Mouse (Mus musculus): Measurements from ENCODE around the gene Rnase12. TPM values are rescaled to one million over a fixed set of nuclear protein-coding genes. Genes with fewer than 3 reads are reported as not detected.
A peak's percentile ranks its signal among the peaks of the same experiment; 100 is the strongest.
"Not testable (repeated sequence)": the region's sequence is repeated elsewhere in the genome, so short reads cannot be mapped to it uniquely, and the experiment has no call there.

Gene Rnase12
- total RNA-seq, 2 experiments from 2014 or later: 5.0 to 8.9 TPM

DNA sequence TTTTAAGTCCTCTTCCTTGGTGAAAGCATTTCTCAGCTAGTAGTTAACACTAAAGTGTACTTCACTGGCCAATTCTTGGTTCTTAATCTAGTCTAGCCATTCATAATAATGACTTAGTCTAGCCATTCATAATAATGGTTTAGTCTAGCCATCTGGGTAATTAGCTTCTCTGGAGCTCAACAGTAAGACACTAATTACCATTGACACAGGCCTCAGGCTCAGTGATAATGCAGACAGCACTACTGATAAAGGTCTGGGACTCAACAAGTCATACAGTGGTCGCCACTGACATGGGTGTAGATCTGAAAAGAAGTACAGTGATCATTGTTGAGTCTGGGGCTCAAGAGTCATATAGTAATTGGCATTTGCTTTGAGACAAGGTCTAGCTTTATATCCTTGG, 32.6 kb downstream of the Rnase12 start:
- no peak for ATAC-seq (replicated peaks; ENCODE audit: poor library complexity)

DNA sequence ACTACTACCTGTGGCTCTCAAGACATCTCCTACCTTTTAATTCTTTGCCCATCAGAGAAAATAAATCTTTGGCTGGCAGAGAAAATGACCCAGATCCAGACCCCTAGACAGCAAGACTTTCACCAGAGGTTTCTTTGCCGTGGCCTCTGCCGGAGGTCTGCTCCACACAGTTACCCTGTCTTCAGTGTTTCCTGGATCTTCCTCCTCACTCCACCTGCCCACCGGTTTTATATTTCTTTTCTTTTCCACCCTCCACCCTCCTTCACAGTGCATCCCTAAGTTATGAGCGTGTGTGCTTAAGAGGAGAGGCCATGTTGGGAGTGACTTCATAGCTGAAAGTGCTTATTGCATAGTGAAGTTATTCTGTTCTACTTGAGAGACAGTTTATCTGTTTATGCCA, 34.0 kb downstream of the Rnase12 start:
- no peak for ATAC-seq (replicated peaks; ENCODE audit: poor library complexity)

DNA sequence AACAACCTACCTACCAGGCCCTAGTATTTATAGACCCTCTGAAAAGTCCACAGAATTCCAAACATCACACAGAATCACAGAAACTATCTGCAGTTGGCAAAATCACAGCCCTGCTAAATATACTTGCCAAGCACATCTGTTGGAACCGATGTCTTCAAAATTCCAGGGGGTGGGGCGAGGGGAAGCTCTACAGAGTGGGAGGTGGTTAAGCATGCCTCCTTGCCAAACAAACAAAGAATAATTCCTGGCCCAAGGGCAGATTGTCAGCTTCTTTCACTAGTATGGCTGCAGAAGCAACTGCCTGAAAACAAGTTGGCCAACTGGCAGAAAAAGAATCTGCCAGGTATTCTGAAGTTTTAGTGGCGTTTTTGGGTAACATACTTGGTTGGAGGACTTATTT, 40.2 kb downstream of the Rnase12 start:
- no peak for ATAC-seq (replicated peaks; ENCODE audit: poor library complexity)

DNA sequence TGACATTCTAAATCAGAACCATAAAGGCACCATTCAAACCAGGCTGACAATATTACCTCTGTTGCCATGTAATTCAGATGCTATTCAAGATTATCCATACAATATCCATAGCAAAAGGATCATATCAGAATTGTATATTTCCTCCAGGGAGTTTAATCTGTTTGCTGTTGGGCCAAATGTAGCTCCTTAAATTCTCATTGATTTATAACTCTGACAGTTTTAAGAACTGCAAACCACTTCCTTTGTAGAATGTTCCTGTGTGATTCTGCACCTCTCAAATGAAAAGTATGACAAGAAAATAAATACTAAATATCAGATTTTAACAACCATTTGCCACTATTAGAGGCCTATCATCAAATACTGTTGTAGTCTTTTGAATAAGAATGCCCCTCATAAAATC, 41.7 kb downstream of the Rnase12 start:
- no peak for ATAC-seq (replicated peaks; ENCODE audit: poor library complexity)

DNA sequence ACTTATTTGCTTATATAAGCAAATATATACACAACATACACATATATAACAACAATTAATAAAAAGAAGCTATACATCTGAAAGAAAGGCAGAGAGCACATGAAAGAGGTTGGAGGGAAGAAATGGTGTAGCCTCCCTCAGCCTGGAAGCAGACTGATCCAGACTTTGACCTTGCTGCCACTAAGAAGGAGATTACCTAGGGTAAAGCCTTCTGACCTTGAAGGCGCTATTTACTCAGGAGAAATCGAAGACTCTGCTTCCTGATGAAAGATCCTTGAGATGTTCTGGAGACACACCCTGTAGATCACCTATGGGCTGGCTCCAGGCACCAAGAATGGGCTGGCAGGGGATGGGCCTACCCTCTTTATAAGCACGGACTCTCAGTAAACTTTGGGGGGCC, 42.7 kb downstream of the Rnase12 start:
- ATAC-seq (replicated peaks; ENCODE audit: poor library complexity): not testable (repeated sequence)

DNA sequence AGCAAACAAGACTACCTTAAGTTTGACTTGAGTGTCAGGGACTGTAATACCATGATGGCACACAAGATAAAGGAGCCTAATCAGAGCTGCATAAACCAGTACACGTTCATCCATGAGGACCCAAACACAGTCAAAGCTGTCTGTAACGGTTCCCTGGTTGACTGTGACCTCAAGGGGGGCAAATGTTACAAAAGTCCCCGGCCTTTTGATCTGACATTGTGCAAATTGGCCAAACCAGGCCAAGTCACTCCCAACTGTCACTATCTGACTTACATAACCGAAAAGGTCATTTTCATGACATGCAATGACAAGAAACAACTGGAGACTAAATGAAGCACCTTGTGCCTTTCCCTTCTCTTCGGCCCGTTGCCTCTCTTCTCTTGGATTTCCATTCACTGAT, 47.9 kb downstream of the Rnase12 start:
- ATAC-seq (replicated peaks; ENCODE audit: poor library complexity): peak; percentile 54

DNA sequence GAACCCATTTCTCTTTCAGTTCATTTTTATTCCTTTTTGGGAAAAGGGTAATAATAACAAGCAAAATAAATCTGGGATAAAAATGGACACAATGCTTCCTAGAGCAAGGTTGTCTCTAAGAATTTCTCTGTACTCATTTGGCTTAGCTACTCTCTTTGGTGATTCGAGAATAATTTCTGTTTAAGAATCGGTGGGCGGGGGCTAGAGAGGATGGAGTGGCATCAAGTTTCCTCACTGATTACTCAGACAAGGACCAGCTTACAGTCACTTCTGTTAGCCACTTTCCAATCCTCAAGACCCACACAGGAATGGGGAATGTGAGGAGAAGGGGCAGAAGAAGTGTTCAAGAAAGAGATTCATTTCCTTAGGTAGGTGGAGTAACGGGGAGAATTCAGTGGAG, 48.7 kb downstream of the Rnase12 start:
- no peak for ATAC-seq (replicated peaks; ENCODE audit: poor library complexity)

DNA sequence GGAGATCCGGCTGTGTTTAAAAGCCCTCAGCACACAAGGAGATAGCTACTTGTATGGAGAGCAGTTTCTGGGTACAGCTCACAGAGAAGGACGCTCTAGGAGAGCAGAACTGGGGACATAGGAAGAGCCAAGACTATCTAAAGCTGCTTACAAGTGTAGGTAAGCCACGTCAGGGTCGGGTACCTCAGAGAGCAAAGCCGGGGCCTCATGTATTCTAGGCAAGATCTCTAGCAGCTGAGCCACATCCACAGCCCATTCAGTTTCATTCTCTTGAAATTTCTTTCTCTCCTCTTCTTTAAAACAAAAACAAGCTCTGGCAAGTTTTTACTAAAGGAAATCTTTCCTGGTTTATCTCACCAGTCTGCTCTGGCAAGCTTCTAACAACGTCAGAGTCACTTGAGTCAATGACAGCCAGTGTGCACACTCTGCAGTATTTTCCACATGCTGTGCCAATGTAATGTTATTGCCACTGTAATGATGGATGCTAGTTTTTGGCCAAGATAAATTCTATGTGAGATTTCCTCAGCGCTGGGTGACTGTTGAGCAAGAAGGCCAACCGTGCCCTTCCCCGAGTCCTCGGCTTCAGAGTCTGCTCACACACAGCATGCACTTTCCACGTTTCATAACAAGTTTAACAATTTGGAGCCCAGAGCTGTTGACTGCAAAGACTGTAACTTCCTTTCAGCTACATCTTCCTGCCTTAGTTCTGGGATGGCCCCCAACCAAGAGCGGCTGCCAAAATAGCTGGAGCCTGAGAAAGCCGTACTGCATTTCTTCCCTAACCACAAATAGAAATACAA, 49.3 kb downstream of the Rnase12 start:
- peak; percentile 89 for ATAC-seq (replicated peaks; ENCODE audit: poor library complexity)

DNA sequence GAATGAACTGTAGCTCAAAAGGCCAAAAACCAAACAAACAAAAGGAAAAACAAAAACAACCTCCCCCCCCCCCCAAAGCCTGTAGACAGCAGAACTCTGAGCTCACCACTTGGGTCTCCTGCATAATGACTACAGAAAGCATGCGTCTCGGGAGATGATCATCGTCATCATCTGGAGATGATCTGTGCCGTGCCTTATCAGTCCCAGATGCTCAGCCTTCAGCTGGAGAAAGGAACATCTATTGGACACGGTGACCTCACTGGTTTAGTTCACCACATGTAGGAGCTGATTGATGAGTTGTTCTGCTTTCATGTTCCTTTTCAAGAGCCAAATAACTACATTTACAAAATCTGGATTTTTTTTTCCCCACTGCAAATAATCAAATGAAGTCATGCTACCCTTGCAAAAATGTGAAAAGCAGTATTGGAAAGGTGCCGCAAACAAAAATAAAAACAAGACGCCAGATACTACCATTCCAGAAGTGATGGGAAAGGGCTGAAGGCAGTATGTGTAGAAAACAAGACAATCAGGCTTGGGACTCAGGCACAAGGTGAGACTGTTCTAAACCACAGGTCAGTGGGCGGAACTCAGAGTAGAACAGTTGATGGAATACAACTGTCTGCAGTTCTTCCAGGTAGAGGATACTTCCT, 50.2 kb downstream of the Rnase12 start, which contains the start of gene Rnase10:
Rnase10 (plus strand) TSS at position 600 of the 650 bp plus-strand sequence.
- no peak for ATAC-seq (replicated peaks; ENCODE audit: poor library complexity)

Other genes starting within 250 kb of the Rnase12 start
- gene Ccnb1ip1, start 249.9 kb downstream of the Rnase12 start, total RNA-seq (2015): not detected in 2 replicates
- gene Ccnb1ip1, start 249.9 kb downstream of the Rnase12 start, total RNA-seq (2017): not detected in 2 replicates
- gene Parp2, start 249.8 kb downstream of the Rnase12 start, total RNA-seq (2015): 63.6 and 99.3 TPM in 2 replicates
- gene Parp2, start 249.8 kb downstream of the Rnase12 start, total RNA-seq (2017): 92.4 and 99.5 TPM in 2 replicates
- 32.3 and 37.7 TPM in 2 replicates for gene Tep1, start 187.1 kb downstream of the Rnase12 start, total RNA-seq (2015)
- gene Tep1, start 187.1 kb downstream of the Rnase12 start, total RNA-seq (2017): 8.4 and 21.0 TPM in 2 replicates
- gene Klhl33, start 160.2 kb downstream of the Rnase12 start, total RNA-seq (2015): 0.10 TPM in 1 of 2 replicates, not detected in the other
- gene Klhl33, start 160.2 kb downstream of the Rnase12 start, total RNA-seq (2017): 0.25 and 0.37 TPM in 2 replicates
- gene Osgep, start 132.8 kb downstream of the Rnase12 start, total RNA-seq (2015): 116 and 117 TPM in 2 replicates
- 117 and 125 TPM in 2 replicates for gene Osgep, start 132.8 kb downstream of the Rnase12 start, total RNA-seq (2017)
- gene Apex1, start 132.7 kb downstream of the Rnase12 start, total RNA-seq (2015): 246 and 285 TPM in 2 replicates
- gene Apex1, start 132.7 kb downstream of the Rnase12 start, total RNA-seq (2017): 189 and 223 TPM in 2 replicates
- 47.0 and 58.0 TPM in 2 replicates for gene Pip4p1, start 126.8 kb downstream of the Rnase12 start, total RNA-seq (2015)
- gene Pip4p1, start 126.8 kb downstream of the Rnase12 start, total RNA-seq (2017): 10.4 and 17.9 TPM in 2 replicates
- gene Pnp, start 126.6 kb downstream of the Rnase12 start, total RNA-seq (2015): 388 TPM in 2 replicates
- 201 and 203 TPM in 2 replicates for gene Pnp, start 126.6 kb downstream of the Rnase12 start, total RNA-seq (2017)
- gene Gm49342, start 113.1 kb downstream of the Rnase12 start, total RNA-seq (2015): 24.4 TPM in 1 of 2 replicates, not detected in the other
- gene Gm49342, start 113.1 kb downstream of the Rnase12 start, total RNA-seq (2017): 144 and 168 TPM in 2 replicates
- 11.0 and 16.1 TPM in 2 replicates for gene Pnp2, start 101.7 kb downstream of the Rnase12 start, total RNA-seq (2015)
- gene Pnp2, start 101.7 kb downstream of the Rnase12 start, total RNA-seq (2017): 6.0 and 8.1 TPM in 2 replicates
- 0.78 and 3.3 TPM in 2 replicates for gene Rnase10, start 49.9 kb downstream of the Rnase12 start, total RNA-seq (2015)
- 0.64 and 5.2 TPM in 2 replicates for gene Rnase10, start 49.9 kb downstream of the Rnase12 start, total RNA-seq (2017)
- gene Rnase9, start 15.8 kb downstream of the Rnase12 start, total RNA-seq (2015): not detected in 2 replicates
- not detected in 2 replicates for gene Rnase9, start 15.8 kb downstream of the Rnase12 start, total RNA-seq (2017)
- not detected in 2 replicates for gene Rnase11, start 7.5 kb downstream of the Rnase12 start, total RNA-seq (2015)
- gene Rnase11, start 7.5 kb downstream of the Rnase12 start, total RNA-seq (2017): not detected in 2 replicates
- gene Olfr750, start 16.8 kb upstream of the Rnase12 start, total RNA-seq (2015): not detected in 2 replicates
- gene Olfr750, start 16.8 kb upstream of the Rnase12 start, total RNA-seq (2017): not detected in 2 replicates
- gene Rnase4, start 33.4 kb upstream of the Rnase12 start, total RNA-seq (2015): 4.8 and 7.1 TPM in 2 replicates
- gene Rnase4, start 33.4 kb upstream of the Rnase12 start, total RNA-seq (2017): 1.7 and 2.4 TPM in 2 replicates
- 1.8 and 2.0 TPM in 2 replicates for gene Ang, start 33.5 kb upstream of the Rnase12 start, total RNA-seq (2015)
- 1.3 and 1.4 TPM in 2 replicates for gene Ang, start 33.5 kb upstream of the Rnase12 start, total RNA-seq (2017)
- not detected in 2 replicates for gene Eddm3b, start 56.8 kb upstream of the Rnase12 start, total RNA-seq (2015)
- gene Eddm3b, start 56.8 kb upstream of the Rnase12 start, total RNA-seq (2017): not detected in 2 replicates
- gene Rnase6, start 66.2 kb upstream of the Rnase12 start, total RNA-seq (2015): 9.2 and 14.6 TPM in 2 replicates
- gene Rnase6, start 66.2 kb upstream of the Rnase12 start, total RNA-seq (2017): 20.7 and 22.2 TPM in 2 replicates
- gene Rnase1, start 89.1 kb upstream of the Rnase12 start, total RNA-seq (2015): not detected in 2 replicates
- not detected in 2 replicates for gene Rnase1, start 89.1 kb upstream of the Rnase12 start, total RNA-seq (2017)
- not detected in 2 replicates for gene Rnase2b, start 104.6 kb upstream of the Rnase12 start, total RNA-seq (2015)
- gene Rnase2b, start 104.6 kb upstream of the Rnase12 start, total RNA-seq (2017): not detected in 2 replicates
- not detected in 2 replicates for gene Ang2, start 141.5 kb upstream of the Rnase12 start, total RNA-seq (2015)
- not detected in 2 replicates for gene Ang2, start 141.5 kb upstream of the Rnase12 start, total RNA-seq (2017)
- not detected in 2 replicates for gene Ear14, start 145.7 kb upstream of the Rnase12 start, total RNA-seq (2015)
- not detected in 2 replicates for gene Ear14, start 145.7 kb upstream of the Rnase12 start, total RNA-seq (2017)
- gene Rnase2a, start 198.5 kb upstream of the Rnase12 start, total RNA-seq (2015): not detected in 2 replicates
- not detected in 2 replicates for gene Rnase2a, start 198.5 kb upstream of the Rnase12 start, total RNA-seq (2017)

Data from megakaryocyte progenitor cell, adult 5-6 weeks (primary cell).